ENCODE assay signal across 8 mouse cellular contexts in genomic region chr19:41911178-41912073, GRCm38 (mm10). TPM values are rescaled to one million over a fixed set of nuclear protein-coding genes. Genes with fewer than 3 reads are reported as not detected.
A peak's percentile ranks its signal among the peaks of the same experiment; 100 is the strongest.
DNase-seq lines count a peak whose midpoint lies in the region; ATAC-seq lines count a peak whose summit lies in the region.

Pgam1 (plus strand) TSS chr19:41911923.

- H3K27me3 ChIP-seq in intestine, embryonic 14.5 days (replicated peaks; ENCODE audit: control insufficient read depth, insufficient read depth, low read length), result no peaks in the 10 kb centered on the region

- peak; percentile 93 to 97 for DNase-seq in adrenal gland, adult 18-20 months (ENCODE audit: low spot score in 2 of 2)
- DNase-seq in embryo, embryonic 11 days, result peak; percentile 99
- DNase-seq in gastrocnemius, postnatal 25 days, result peak; percentile 97
- DNase-seq in intestine, embryonic 14.5 days (ENCODE audit: low spot score), result peak; percentile 99
- DNase-seq in left cerebral cortex, postnatal 14 days (ENCODE audit: low spot score in 2 of 2), result peak; percentile 97 to 98
- DNase-seq in mesoderm, embryonic 11.5 days (ENCODE audit: low read depth, low spot score), result peak; percentile 99
- peak; percentile 93 to 95 for DNase-seq in right cerebral cortex, postnatal 36 days (ENCODE audit: low spot score in 2 of 2)
- DNase-seq in yolk sac, embryonic 10.5 days (ENCODE audit: low spot score), result peak; percentile 98

- H3K4me1 ChIP-seq in intestine, embryonic 14.5 days (replicated peaks; ENCODE audit: control insufficient read depth, insufficient read depth, low read length), result peaks cover 20% of the 10 kb centered on the region

- H3K27ac ChIP-seq in intestine, embryonic 14.5 days (ENCODE audit: low read depth), result peak within 1 kb of the TSS; percentile 91

- 5% methylated on average over 54 of the region's 54 CpGs for WGBS in intestine, embryonic 14.5 days

- no peaks in the 10 kb centered on the region for H3K9me3 ChIP-seq in intestine, embryonic 14.5 days (ENCODE audit: control insufficient read depth, low read length)

- intact Hi-C loops in left cerebral cortex, postnatal 14 days (cut with DNase I), result no loop called here

- peak within 1 kb of the TSS; percentile 95 for H3K9ac ChIP-seq in intestine, embryonic 14.5 days (ENCODE audit: low read length)

- H3K4me2 ChIP-seq in intestine, embryonic 14.5 days (ENCODE audit: low read length), result peak within 1 kb of the TSS; percentile 62

- H3K4me3 ChIP-seq in intestine, embryonic 14.5 days (ENCODE audit: low read depth, low read length), result peak within 1 kb of the TSS; percentile 98

- peaks cover 22% of the 10 kb centered on the region for H3K36me3 ChIP-seq in intestine, embryonic 14.5 days (ENCODE audit: control insufficient read depth, insufficient read depth, low read length)

- ATAC-seq in intestine, embryonic 14.5 days (replicated peaks; ENCODE audit: low FRiP score, low TSS enrichment, low read depth), result peak; percentile 91

RNA-seq across cellular contexts. Expression of gene Pgam1, which starts in this region (rescaled TPM):
- total RNA-seq in adrenal gland, adult 18-20 months (2021), result 100 to 1,000 TPM; 774 to 926 TPM
- 10 to 100 TPM; 22.7 to 23.3 TPM for total RNA-seq in gastrocnemius, postnatal 25 days (2021)
- polyA plus RNA-seq in intestine, embryonic 14.5 days (2014; fragmentation: Nextera tagmentation; extraction: Ambion mirVana), result 819 and 835 TPM in 2 replicates
- total RNA-seq in left cerebral cortex, postnatal 14 days (2021), result 100 to 1,000 TPM; 601 to 606 TPM

Comparison
In these comparisons a context has a peak if more than half of its experiments do, and no peak if none do; other contexts are left out.
1. Peak in every context shown above with its lines: DNase-seq, ATAC-seq, H3K4me3 ChIP-seq and H3K27ac ChIP-seq.
2. RNA of gene Pgam1 (total RNA-seq): 774 to 926 TPM in adrenal gland, adult 18-20 months and 601 to 606 TPM in left cerebral cortex, postnatal 14 days; 22.7 to 23.3 TPM in gastrocnemius, postnatal 25 days; every median in the first group is over 10 times any median in the second.